Mouse (Mus musculus) megakaryocyte, embryonic 14.5 days (primary cell): ENCODE data around the gene Jam3. TPM values are rescaled to one million over a fixed set of nuclear protein-coding genes. Genes with fewer than 3 reads are reported as not detected.

Experiments
- H3K27me3 ChIP-seq: replicated peaks from 2 replicates; pipeline ENCODE3; 2012; ENCODE audit warnings: inconsistent platforms
- H3K36me3 ChIP-seq: replicated peaks from 2 replicates; pipeline ENCODE3; 2012; ENCODE audit warnings: low read length, inconsistent platforms, mixed read lengths
- H3K4me1 ChIP-seq: 2 replicates; pipeline ENCODE4 v1.6.1; 2012; ENCODE audit warnings: inconsistent platforms
- H3K4me3 ChIP-seq: replicated peaks from 2 replicates; pipeline ENCODE3; 2012; ENCODE audit warnings: moderate library complexity, mild to moderate bottlenecking, inconsistent platforms
- H3K9me3 ChIP-seq: 2 replicates; pipeline ENCODE4 v1.6.1; 2012; ENCODE audit warnings: inconsistent platforms
- FLI1 ChIP-seq: IDR thresholded peaks from 2 replicates; pipeline ENCODE4 v1.6.1; 2012; ENCODE audit warnings: low read length, inconsistent platforms, mixed read lengths
- GATA1 ChIP-seq: IDR thresholded peaks from 3 replicates; pipeline ENCODE4 v1.6.1; 2012; ENCODE audit warnings: mixed read lengths, low read length, inconsistent platforms, borderline replicate concordance
- polyA plus RNA-seq: library from polyadenylated mRNA; stranded (reverse); fragments of >175 nt; gene quantifications from 2 replicates; pipeline ENCODE4 v1.2.3, GENCODE M21; 2012; ENCODE audit warnings: low replicate concordance; ENCODE audit not compliant: insufficient read depth

The Jam3 gene
- polyA plus RNA-seq, 1 experiment, result 0.13 TPM

DNA sequence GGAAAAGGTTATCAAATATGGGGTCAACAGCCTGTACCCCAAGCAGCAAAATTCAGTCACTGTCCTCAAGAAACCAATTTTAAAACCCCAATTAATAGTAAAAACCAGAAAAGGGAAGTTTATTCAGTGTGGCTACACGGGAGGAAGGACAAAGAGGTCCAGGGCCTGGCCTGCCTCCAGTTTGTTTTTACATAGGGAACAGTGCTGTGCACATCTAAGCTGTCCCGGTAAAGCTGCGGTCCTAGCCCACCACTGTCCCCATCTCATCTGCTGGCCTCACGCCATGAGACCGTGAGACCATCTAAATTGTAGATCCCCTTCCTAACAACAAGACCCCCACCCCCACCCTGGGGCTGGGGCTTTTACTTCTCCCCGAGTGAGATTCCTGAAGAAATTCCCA is 29.8 kb downstream of the Jam3 start:
- TF ChIP-seq FLI1 (no peak), GATA1 (no peak)
- H3K9me3 ChIP-seq, result peaks cover 18% of the 10 kb centered on the region
- H3K4me1 ChIP-seq, result 0 out of 2 replicates have a peak, but pooled peaks cover 3% of the 10 kb centered on the region
- H3K27me3 ChIP-seq, result no peaks in the 10 kb centered on the region
- H3K4me3 ChIP-seq, result no peak overlapping the region
- H3K36me3 ChIP-seq, result no peaks in the 10 kb centered on the region

DNA sequence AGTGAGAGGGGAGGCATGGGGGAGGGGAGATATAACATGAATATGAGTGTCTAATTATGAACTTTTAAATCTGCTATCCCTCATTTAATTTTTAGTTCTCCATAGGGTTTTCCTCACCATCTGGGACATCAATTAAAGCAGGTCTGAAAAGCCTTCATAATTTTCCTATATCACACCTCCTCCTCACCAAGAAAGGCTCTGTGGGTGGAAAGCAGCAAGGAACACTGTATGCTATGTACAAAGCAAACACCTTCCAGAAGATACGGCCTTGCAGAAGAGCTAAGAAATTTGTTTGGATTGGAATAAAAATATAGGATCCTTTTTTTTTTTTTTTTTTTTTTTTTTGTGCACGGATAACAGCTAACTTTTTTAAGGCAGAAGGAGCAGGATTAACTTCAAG is 31.3 kb downstream of the Jam3 start:
- Histone ChIP-seq H3K4me1 (0 out of 2 replicates have a peak, but pooled peaks cover 3% of the 10 kb centered on the region), H3K27me3 (no peaks in the 10 kb centered on the region), H3K4me3 (no peak overlapping the region), H3K36me3 (no peaks in the 10 kb centered on the region), H3K9me3 (peaks cover 18% of the 10 kb centered on the region)
- TF ChIP-seq FLI1, result no peak
- no peak for TF ChIP-seq GATA1

DNA sequence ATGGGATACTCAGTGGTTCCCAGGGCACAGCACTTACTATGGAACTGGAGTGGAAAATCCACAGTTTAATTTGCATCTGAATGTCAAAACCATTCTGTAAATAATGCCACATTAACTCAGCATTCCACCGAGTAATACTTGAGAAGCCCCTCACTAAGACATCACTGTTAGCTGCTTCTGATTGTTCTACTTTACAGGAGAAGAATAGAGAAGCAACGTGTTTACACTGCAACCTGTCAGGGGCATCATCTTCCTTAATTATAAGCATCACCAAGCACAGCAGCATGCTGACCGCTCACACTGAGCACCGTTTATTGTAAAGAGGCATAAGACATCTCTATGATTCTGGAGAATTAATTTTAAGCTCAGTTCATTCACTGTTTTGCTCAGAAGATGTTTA is 32.3 kb downstream of the Jam3 start:
- Histone ChIP-seq H3K4me1 (0 out of 2 replicates have a peak, but pooled peaks cover 3% of the 10 kb centered on the region), H3K36me3 (no peaks in the 10 kb centered on the region), H3K9me3 (peaks cover 18% of the 10 kb centered on the region), H3K27me3 (no peaks in the 10 kb centered on the region), H3K4me3 (no peak overlapping the region)
- TF ChIP-seq GATA1 (no peak), FLI1 (no peak)

- peaks cover 18% of the 10 kb centered on the region for H3K9me3 ChIP-seq
Observed at GRCm38 (mm10) chr9:27122076-27122475, 33.1 kb downstream of the Jam3 start.

GRCm38 (mm10) chr9:27121254-27121653 is 34.0 kb downstream of the Jam3 start:
- 0 out of 2 replicates have a peak, but pooled peaks cover 3% of the 10 kb centered on the region for H3K4me1 ChIP-seq
- no peak overlapping the region for H3K4me3 ChIP-seq
- H3K36me3 ChIP-seq, result no peaks in the 10 kb centered on the region

More at GRCm38 (mm10) chr9:27122076-27122475, 33.1 kb downstream of the Jam3 start:
- TF ChIP-seq GATA1, result no peak
- no peak for TF ChIP-seq FLI1
- no peak overlapping the region for H3K4me3 ChIP-seq
- 0 out of 2 replicates have a peak, but pooled peaks cover 3% of the 10 kb centered on the region for H3K4me1 ChIP-seq
- H3K27me3 ChIP-seq, result no peaks in the 10 kb centered on the region
- no peaks in the 10 kb centered on the region for H3K36me3 ChIP-seq

DNA sequence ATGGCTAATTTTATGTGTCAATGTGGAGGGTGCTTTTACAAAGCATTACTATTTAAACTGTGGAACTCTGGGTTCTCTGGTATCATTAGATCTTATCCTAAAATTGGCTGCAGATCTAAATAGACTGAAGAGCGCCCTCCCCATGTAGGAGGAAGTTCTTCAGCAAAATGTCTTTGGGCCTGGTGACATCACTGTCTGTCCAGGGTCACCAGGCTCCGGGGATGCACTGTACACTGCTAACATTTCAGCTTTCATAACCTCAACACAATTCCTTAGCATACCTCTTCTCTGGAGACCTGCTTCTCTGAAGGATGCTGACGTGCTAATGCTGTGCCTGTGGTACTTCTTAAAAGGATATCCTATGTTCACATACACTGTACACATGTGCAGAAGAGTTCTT is 43.5 kb downstream of the Jam3 start:
- no peaks in the 10 kb centered on the region for H3K9me3 ChIP-seq
- H3K4me1 ChIP-seq, result peaks cover 25% of the 10 kb centered on the region
- no peaks in the 10 kb centered on the region for H3K27me3 ChIP-seq
- H3K4me3 ChIP-seq, result no peak overlapping the region
- no peaks in the 10 kb centered on the region for H3K36me3 ChIP-seq
- TF ChIP-seq GATA1 (no peak), FLI1 (no peak)

More at GRCm38 (mm10) chr9:27121254-27121653, 34.0 kb downstream of the Jam3 start:
- Histone ChIP-seq H3K27me3 (no peaks in the 10 kb centered on the region), H3K9me3 (peaks cover 11% of the 10 kb centered on the region)
- no peak for TF ChIP-seq FLI1
- no peak for TF ChIP-seq GATA1

- TF ChIP-seq GATA1, result no peak
- no peak for TF ChIP-seq FLI1
- no peaks in the 10 kb centered on the region for H3K27me3 ChIP-seq
- H3K4me3 ChIP-seq, result no peak overlapping the region
- no peaks in the 10 kb centered on the region for H3K36me3 ChIP-seq
- H3K9me3 ChIP-seq, result no peaks in the 10 kb centered on the region
- H3K4me1 ChIP-seq, result peaks cover 29% of the 10 kb centered on the region
Observed at GRCm38 (mm10) chr9:27110681-27111080, 44.5 kb downstream of the Jam3 start.

GRCm38 (mm10) chr9:27109533-27110514 is 45.4 kb downstream of the Jam3 start:
- Histone ChIP-seq H3K9me3 (no peaks in the 10 kb centered on the region), H3K36me3 (no peaks in the 10 kb centered on the region), H3K27me3 (peaks cover 1% of the 10 kb centered on the region), H3K4me1 (peaks cover 29% of the 10 kb centered on the region), H3K4me3 (peak overlapping the region; percentile 88)
- TF ChIP-seq FLI1 (no peak), GATA1 (0 out of 3 replicates have a peak, but pooled peaks have one; percentile 35)

- peaks cover 6% of the 10 kb centered on the region for H3K27me3 ChIP-seq
- no peaks in the 10 kb centered on the region for H3K36me3 ChIP-seq
- no peak overlapping the region for H3K4me3 ChIP-seq
- peaks cover 29% of the 10 kb centered on the region for H3K4me1 ChIP-seq
- TF ChIP-seq GATA1 (no peak), FLI1 (no peak)
- no peaks in the 10 kb centered on the region for H3K9me3 ChIP-seq
Observed at GRCm38 (mm10) chr9:27108451-27108850, 46.8 kb downstream of the Jam3 start.

GRCm38 (mm10) chr9:27106081-27106480 is 49.1 kb downstream of the Jam3 start:
- Histone ChIP-seq H3K9me3 (no peaks in the 10 kb centered on the region), H3K36me3 (peaks cover 7% of the 10 kb centered on the region), H3K27me3 (peaks cover 12% of the 10 kb centered on the region), H3K4me1 (peaks cover 28% of the 10 kb centered on the region), H3K4me3 (no peak overlapping the region)
- TF ChIP-seq GATA1 (no peak), FLI1 (no peak)
